Mouse (Mus musculus): ENCODE measurements at regions not wholly inside any gene's neighbourhood (a gene's known extent, or its start where the extent isn't known, plus 50 kb on each side); places are given as distances from the start of the nearest gene placed in this dataset.

GRCm38 (mm10) chr5:128487371-128487770 is 54.5 kb upstream of the Tmem132d start:
- TF ChIP-seq CTCF (IDR thresholded peaks at IDR 0.05; ENCODE audit: extremely low read depth, insufficient read depth, low read length) (no peak), POLR2A (IDR thresholded peaks at IDR 0.05; ENCODE audit: extremely low read depth, insufficient read depth, low read length) (no peak)
- H3K27ac ChIP-seq (ENCODE audit: insufficient read depth, low read length): no peak overlapping the region
- no peaks in the 10 kb centered on the region for H3K4me1 ChIP-seq (ENCODE audit: control insufficient read depth, insufficient read depth, low read length)
- no peak overlapping the region for H3K4me3 ChIP-seq (ENCODE audit: insufficient read depth, low read length)

GRCm38 (mm10) chr5:128484116-128484515 is 51.2 kb upstream of the Tmem132d start:
- no peak overlapping the region for H3K4me3 ChIP-seq (ENCODE audit: insufficient read depth, low read length)
- H3K27ac ChIP-seq (ENCODE audit: insufficient read depth, low read length): no peak overlapping the region
- TF ChIP-seq CTCF (IDR thresholded peaks at IDR 0.05; ENCODE audit: extremely low read depth, insufficient read depth, low read length) (no peak), POLR2A (IDR thresholded peaks at IDR 0.05; ENCODE audit: extremely low read depth, insufficient read depth, low read length) (no peak)
- H3K4me1 ChIP-seq (ENCODE audit: control insufficient read depth, insufficient read depth, low read length): no peaks in the 10 kb centered on the region

GRCm38 (mm10) chr5:128483441-128483810 is 50.5 kb upstream of the Tmem132d start:
- Histone ChIP-seq H3K4me3 (ENCODE audit: insufficient read depth, low read length) (no peak overlapping the region), H3K27ac (ENCODE audit: insufficient read depth, low read length) (no peak overlapping the region), H3K4me1 (ENCODE audit: control insufficient read depth, insufficient read depth, low read length) (no peaks in the 10 kb centered on the region)
- TF ChIP-seq CTCF (IDR thresholded peaks at IDR 0.05; ENCODE audit: extremely low read depth, insufficient read depth, low read length): no peak
- no peak for TF ChIP-seq POLR2A (IDR thresholded peaks at IDR 0.05; ENCODE audit: extremely low read depth, insufficient read depth, low read length)

- Histone ChIP-seq H3K4me3 (ENCODE audit: insufficient read depth, low read length) (peak overlapping the region; percentile 17), H3K4me1 (ENCODE audit: control insufficient read depth, insufficient read depth, low read length) (no peaks in the 10 kb centered on the region), H3K27ac (ENCODE audit: insufficient read depth, low read length) (no peak overlapping the region)
- TF ChIP-seq CTCF (IDR thresholded peaks at IDR 0.05; ENCODE audit: extremely low read depth, insufficient read depth, low read length): no peak
- TF ChIP-seq POLR2A (IDR thresholded peaks at IDR 0.05; ENCODE audit: extremely low read depth, insufficient read depth, low read length): no peak
These were observed 50.0 kb upstream of the Tmem132d start for GRCm38 (mm10) chr5:128482617-128483440.
